Mouse (Mus musculus) liver, embryonic 14.5 days (tissue): ENCODE data around the gene Gm17190.

Experiments
- CTCF ChIP-seq: IDR thresholded peaks from 2 replicates; pipeline ENCODE4 v1.5.1; 2016; ENCODE audit warnings: antibody characterized with exemption, low read depth, control low read depth
- EP300 ChIP-seq: IDR thresholded peaks from 2 replicates; pipeline ENCODE4 v1.6.1; 2016; ENCODE audit warnings: antibody characterized with exemption, low read depth

DNA sequence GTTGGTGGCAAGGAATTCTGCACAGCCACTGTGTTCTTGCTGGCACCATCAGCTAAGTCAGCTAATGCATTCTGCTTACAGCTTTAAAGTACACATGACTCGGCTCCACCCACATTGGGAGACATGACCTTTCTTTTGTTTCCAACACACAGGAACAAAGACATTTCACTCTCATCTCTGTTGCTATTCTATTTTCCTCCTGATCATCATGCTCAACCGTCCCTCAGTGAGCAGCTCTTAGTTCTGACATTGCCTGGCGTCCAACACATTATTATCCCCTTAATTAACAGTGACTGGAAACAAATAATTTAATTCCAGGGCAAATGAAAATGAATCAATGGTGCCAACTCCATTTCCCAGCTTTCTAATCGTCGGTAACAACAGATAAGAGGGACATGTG is 36.5 kb upstream of the Gm17190 start:
- no peak for TF ChIP-seq CTCF
- no peak for TF ChIP-seq EP300
